Mouse (Mus musculus) gastrocnemius, postnatal 4 days (tissue): ENCODE results near the gene Slc7a11. TPM values are rescaled to one million over a fixed set of nuclear protein-coding genes. Genes with fewer than 3 reads are reported as not detected.

Experiments
- DNase-seq, 2 experiments: peaks; one replicate each; pipeline ENCODE4 v3.0.0; 2021 to 2022; ENCODE audit warnings: low spot score in 2 of 2, mixed read lengths in 2 of 2
- total RNA-seq, 2 experiments: library from RNA; stranded (reverse); gene quantifications; 2 replicates each; pipeline ENCODE4 v1.2.3; 2021

Slc7a11 gene
- total RNA-seq, 2 experiments from 2014 or later: 0.37 to 0.39 TPM

GRCm38 (mm10) chr3:49870786-49871185, 572.6 kb downstream of the Slc7a11 start:
- DNase-seq: no peak

DNA sequence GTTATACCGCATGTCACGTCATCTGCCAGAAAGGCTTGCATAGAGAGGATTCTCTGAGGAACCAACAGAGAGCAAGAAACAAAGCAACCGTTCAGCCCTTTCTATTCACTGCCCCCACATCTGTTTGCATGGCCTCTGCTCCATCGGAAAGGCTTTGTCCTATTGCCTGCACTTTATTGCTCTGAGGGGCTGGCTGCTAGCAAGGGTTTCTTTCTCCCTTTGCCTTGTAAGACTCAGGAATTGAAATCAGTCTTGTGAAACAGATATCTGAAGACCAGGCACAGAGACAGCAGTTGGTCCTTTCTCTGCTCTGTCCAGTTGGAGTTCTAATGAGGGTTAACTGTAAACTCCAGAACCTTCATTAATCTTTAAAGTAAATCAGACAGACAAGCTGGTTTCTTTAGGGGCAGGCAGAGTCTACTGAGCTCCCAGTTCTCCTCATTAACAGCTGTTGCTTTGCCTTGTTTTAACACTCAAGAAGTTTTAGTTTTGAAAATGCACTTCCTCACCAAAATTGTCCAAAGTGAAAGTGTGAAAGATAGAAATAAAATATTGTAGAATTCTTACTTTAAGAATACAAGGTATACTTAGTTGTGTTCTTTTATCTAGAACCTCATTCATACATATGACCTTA, 575.3 kb downstream of the Slc7a11 start:
- DNase-seq: no peak

DNA sequence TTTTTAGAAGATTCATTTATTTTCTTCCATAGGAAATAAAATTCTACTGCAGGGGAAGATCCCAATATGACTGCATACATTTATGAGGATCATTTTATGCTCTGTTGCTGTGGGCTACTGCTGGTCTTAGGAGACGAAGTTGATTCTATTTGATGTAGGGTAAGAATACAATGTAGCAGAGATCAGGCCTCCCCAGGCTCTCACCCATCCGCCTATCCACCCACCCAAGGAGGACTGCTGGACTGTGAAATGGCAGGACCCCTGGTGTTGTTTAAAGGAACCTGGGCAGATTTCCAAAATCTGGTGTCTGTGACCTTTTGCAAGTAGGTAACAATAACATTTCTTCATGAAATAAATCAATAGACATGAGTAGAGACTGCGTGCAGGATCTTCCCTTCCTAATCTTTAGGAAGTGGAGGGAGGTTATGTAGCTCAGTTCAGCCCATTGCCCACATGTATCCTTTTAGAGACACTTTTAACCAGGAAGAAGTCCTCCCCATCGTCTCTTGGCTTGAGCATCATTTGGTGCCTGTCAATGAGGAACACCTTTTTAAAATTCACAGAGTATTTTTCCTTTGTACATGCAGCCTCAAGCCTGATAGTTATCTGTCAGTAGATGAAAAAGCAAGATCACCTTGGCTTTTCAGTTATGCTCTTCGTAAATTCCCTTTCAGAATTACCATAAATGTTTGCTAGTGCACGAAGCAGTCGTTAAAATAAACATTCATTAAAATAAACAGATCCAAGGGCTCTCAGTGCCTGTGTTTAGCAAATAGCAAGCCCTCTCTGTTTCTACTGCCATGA, 576.1 kb downstream of the Slc7a11 start:
- DNase-seq: no peak

DNA sequence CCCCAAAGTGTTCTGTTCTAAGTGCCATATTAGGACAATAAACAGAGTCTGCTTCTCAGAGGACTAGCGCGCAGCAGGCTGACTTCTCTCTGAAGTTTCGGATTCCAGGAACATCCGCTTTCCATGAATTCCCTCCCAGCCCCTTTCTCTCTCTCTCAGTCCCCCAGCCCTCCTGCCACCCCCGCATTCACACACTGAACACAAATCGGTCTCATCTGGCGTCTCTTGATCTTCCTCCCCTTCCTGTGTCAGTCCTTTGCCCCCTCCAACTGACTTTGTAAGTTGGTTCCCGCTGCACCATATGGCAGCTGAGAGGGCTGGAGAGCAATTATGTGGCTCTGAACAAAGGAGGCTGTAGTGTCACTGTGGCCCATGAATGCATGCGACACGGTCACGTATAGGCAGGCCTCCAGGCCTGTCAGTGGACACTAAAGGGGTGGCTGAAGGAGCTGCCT, 577.3 kb downstream of the Slc7a11 start:
- DNase-seq: peak in 1 of 2 experiments; percentile 11

DNA sequence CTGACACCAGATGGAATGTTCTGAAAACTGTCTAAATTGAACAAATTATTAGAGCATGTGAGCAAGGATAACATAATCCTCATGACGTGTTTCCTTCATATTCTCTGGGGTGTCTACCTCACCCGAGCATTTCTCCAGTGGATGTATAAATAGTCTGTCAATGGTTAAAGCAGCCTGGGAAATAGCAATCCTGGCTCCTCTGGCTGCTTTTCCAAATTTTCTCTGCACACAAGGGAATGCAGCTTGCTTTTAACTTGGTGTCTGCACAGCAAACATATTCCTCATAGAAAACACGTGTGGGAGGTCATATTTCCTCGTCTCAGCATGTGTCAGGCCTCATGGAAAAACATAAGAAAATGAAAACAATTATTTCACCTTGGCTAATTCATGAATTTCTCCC, 586.6 kb downstream of the Slc7a11 start:
- DNase-seq: no peak

- no peak for DNase-seq
These were observed 589.1 kb downstream of the Slc7a11 start for GRCm38 (mm10) chr3:49854277-49854676.

DNA sequence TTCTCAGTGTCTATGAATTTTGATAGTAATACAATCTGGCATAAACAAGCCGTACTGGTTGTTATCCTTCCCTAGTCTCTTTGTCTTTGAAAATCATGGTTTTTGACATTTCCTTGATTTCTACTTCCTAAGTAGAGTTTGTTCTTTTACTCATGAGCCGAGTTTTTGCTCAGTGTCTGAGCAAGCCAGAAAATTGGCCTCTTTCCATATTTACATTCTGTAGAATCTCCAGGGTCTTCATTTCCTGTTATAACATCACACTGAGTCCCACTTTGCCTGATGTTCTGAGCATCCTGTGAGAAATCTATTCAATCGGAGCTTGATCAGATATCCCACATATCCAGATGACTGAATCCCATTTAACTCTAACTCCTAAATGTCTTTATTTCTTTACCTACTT, 600.4 kb downstream of the Slc7a11 start:
- DNase-seq: no peak
